In the genomic region with DNA sequence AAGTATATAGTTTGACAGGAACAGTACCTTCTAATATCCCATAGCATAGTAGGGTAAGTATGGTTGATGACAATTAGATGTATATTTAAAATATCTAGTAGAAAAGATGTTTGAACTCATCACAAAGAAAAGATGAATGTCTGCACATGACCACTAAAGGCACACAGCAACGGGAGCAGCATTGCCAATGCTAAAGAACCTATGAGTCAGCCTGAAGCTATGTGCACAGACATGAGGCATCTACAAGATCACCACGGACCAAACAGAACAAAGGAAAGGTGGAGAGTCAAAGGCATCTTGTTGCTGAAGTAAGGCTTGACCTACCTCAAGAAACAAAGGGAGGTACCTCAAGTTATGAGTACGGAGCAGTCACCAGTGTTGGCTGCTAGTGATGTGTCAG, we compare ENCODE assay signal across 20 mouse cellular contexts.
"Had no signal": no experiment of that assay in that cellular context is flagged by ENCODE, and none has a peak within 500 bp of the region (broad histone marks: within the 10 kb centered on the region; RNA-seq: fewer than 3 reads in every experiment).

No protein-coding gene starts in this region.

- H3K4me1 ChIP-seq: kidney, embryonic 15.5 days; limb, embryonic 15.5 days; stomach, embryonic 15.5 days had no signal

- H3K36me3 ChIP-seq: limb, embryonic 15.5 days; midbrain, embryonic 12.5 days; stomach, embryonic 15.5 days had no signal

- DNase-seq: kidney, postnatal 10 days; kidney, postnatal 36 days; layer of hippocampus, postnatal 36 days; liver, postnatal 0 days; lung, embryonic 14.5 days; retina, postnatal 1 day; right cerebral cortex, postnatal 25 days; spleen, adult 18-20 months; thymus, postnatal 25 days had no signal

- H3K27ac ChIP-seq: kidney, embryonic 15.5 days; left cerebral cortex, adult 2 months; limb, embryonic 12.5 days; limb, embryonic 15.5 days; liver, embryonic 14.5 days; macrophage; midbrain, embryonic 12.5 days; midbrain, embryonic 15.5 days; neural tube, embryonic 13.5 days; stomach, embryonic 15.5 days had no signal

- H3K9me3 ChIP-seq: kidney, embryonic 15.5 days; limb, embryonic 12.5 days; limb, embryonic 15.5 days; midbrain, embryonic 12.5 days; midbrain, embryonic 15.5 days; neural tube, embryonic 13.5 days; stomach, embryonic 15.5 days had no signal

- H3K27me3 ChIP-seq: kidney, embryonic 15.5 days; limb, embryonic 12.5 days; limb, embryonic 15.5 days; midbrain, embryonic 12.5 days; midbrain, embryonic 15.5 days; neural tube, embryonic 13.5 days; stomach, embryonic 15.5 days had no signal

- H3K4me3 ChIP-seq: kidney, embryonic 15.5 days; left cerebral cortex, adult 2 months; limb, embryonic 12.5 days; limb, embryonic 15.5 days; midbrain, embryonic 12.5 days; midbrain, embryonic 15.5 days; myocyte; neural tube, embryonic 13.5 days; stomach, embryonic 15.5 days had no signal
